Mouse (Mus musculus): ENCODE measurements around the gene Cblb. TPM values are rescaled to one million over a fixed set of nuclear protein-coding genes. Genes with fewer than 3 reads are reported as not detected.

The Cblb gene
- polyA plus RNA-seq, 1 experiment from 2014 or later, result 2.1 TPM

- ATAC-seq (no peak), DNase-seq (no peak)
- no peaks in the 10 kb centered on the region for H3K27me3 ChIP-seq (ENCODE audit: insufficient read depth, low read length)
- H3K4me1 ChIP-seq (ENCODE audit: insufficient read depth), result peaks cover 20% of the 10 kb centered on the region
- no peak overlapping the region for H3K4me3 ChIP-seq (ENCODE audit: low read depth, low read length)
- no peak overlapping the region for H3K9ac ChIP-seq (replicated peaks)
- no peaks in the 10 kb centered on the region for H3K9me3 ChIP-seq (ENCODE audit: low read length)
- 75% methylated on average over 14 of the region's 14 CpGs for WGBS (ENCODE audit: insufficient replicate concordance)
- no peak overlapping the region for H3K4me2 ChIP-seq (ENCODE audit: low read depth, low read length)
- no peak for TF ChIP-seq CTCF (IDR thresholded peaks at IDR 0.05; ENCODE audit: low read depth)
- H3K27ac ChIP-seq (ENCODE audit: low read depth), result peak overlapping the region; percentile 74; the same call in 1 of the 2 replicates
- peaks cover 7% of the 10 kb centered on the region for H3K36me3 ChIP-seq (replicated peaks; ENCODE audit: insufficient read depth, low read length)
Observed at GRCm38 (mm10) chr16:52042667-52043379, 11.8 kb downstream of the Cblb start.

GRCm38 (mm10) chr16:52043380-52044117 is 12.5 kb downstream of the Cblb start:
- Histone ChIP-seq H3K9ac (replicated peaks) (no peak overlapping the region), H3K36me3 (replicated peaks; ENCODE audit: insufficient read depth, low read length) (peaks cover 12% of the 10 kb centered on the region), H3K4me2 (ENCODE audit: low read depth, low read length) (no peak overlapping the region), H3K27me3 (ENCODE audit: insufficient read depth, low read length) (no peaks in the 10 kb centered on the region), H3K4me1 (ENCODE audit: insufficient read depth) (peaks cover 15% of the 10 kb centered on the region), H3K4me3 (ENCODE audit: low read depth, low read length) (no peak overlapping the region), H3K9me3 (ENCODE audit: low read length) (no peaks in the 10 kb centered on the region), H3K27ac (ENCODE audit: low read depth) (peak overlapping the region; percentile 77)
- ATAC-seq (peak; percentile 78), DNase-seq (no peak)
- 75% methylated on average over 11 of the region's 11 CpGs for WGBS (ENCODE audit: insufficient replicate concordance)
- TF ChIP-seq CTCF (IDR thresholded peaks at IDR 0.05; ENCODE audit: low read depth), result no peak
- 0 out of 2 replicates have a peak, but pooled peaks have one; percentile 23 for TF ChIP-seq EP300 (IDR thresholded peaks at IDR 0.05; ENCODE audit: low read depth)

- Histone ChIP-seq H3K27me3 (ENCODE audit: insufficient read depth, low read length) (no peaks in the 10 kb centered on the region), H3K4me2 (ENCODE audit: low read depth, low read length) (no peak overlapping the region), H3K9me3 (ENCODE audit: low read length) (no peaks in the 10 kb centered on the region), H3K36me3 (replicated peaks; ENCODE audit: insufficient read depth, low read length) (peaks cover 17% of the 10 kb centered on the region), H3K4me1 (ENCODE audit: insufficient read depth) (peaks cover 9% of the 10 kb centered on the region; the same call in 1 of the 2 replicates), H3K27ac (ENCODE audit: low read depth) (peak overlapping the region; percentile 77; the same call in 1 of the 2 replicates), H3K9ac (replicated peaks) (no peak overlapping the region), H3K4me3 (ENCODE audit: low read depth, low read length) (no peak overlapping the region)
- WGBS (ENCODE audit: insufficient replicate concordance), result 80% methylated on average over 7 of the region's 7 CpGs
- DNase-seq (no peak), ATAC-seq (peak; percentile 60)
- TF ChIP-seq EP300 (IDR thresholded peaks at IDR 0.05; ENCODE audit: low read depth) (no peak), CTCF (IDR thresholded peaks at IDR 0.05; ENCODE audit: low read depth) (no peak)
Observed at GRCm38 (mm10) chr16:52044518-52044917, 13.5 kb downstream of the Cblb start.

- Histone ChIP-seq H3K36me3 (replicated peaks; ENCODE audit: insufficient read depth, low read length) (peaks cover 17% of the 10 kb centered on the region), H3K4me1 (ENCODE audit: insufficient read depth) (peaks cover 5% of the 10 kb centered on the region; the same call in 1 of the 2 replicates), H3K27me3 (ENCODE audit: insufficient read depth, low read length) (no peaks in the 10 kb centered on the region), H3K9ac (replicated peaks) (no peak overlapping the region), H3K4me3 (ENCODE audit: low read depth, low read length) (no peak overlapping the region), H3K9me3 (ENCODE audit: low read length) (no peaks in the 10 kb centered on the region), H3K27ac (ENCODE audit: low read depth) (no peak overlapping the region), H3K4me2 (ENCODE audit: low read depth, low read length) (no peak overlapping the region)
- DNase-seq, result no peak
- 56% methylated on average over 4 of the region's 4 CpGs for WGBS (ENCODE audit: insufficient replicate concordance)
- TF ChIP-seq EP300 (IDR thresholded peaks at IDR 0.05; ENCODE audit: low read depth), result no peak
- TF ChIP-seq CTCF (IDR thresholded peaks at IDR 0.05; ENCODE audit: low read depth), result no peak
- ATAC-seq, result no peak
Observed at GRCm38 (mm10) chr16:52044985-52045384, 14.0 kb downstream of the Cblb start.

GRCm38 (mm10) chr16:52046464-52046863 is 15.4 kb downstream of the Cblb start:
- DNase-seq, result no peak
- no peaks in the 10 kb centered on the region for H3K9me3 ChIP-seq (ENCODE audit: low read length)
- WGBS (ENCODE audit: insufficient replicate concordance), result 90% methylated on average over 4 of the region's 4 CpGs
- H3K4me3 ChIP-seq (ENCODE audit: low read depth, low read length), result no peak overlapping the region
- H3K4me2 ChIP-seq (ENCODE audit: low read depth, low read length), result no peak overlapping the region
- H3K36me3 ChIP-seq (replicated peaks; ENCODE audit: insufficient read depth, low read length), result peaks cover 20% of the 10 kb centered on the region
- TF ChIP-seq CTCF (IDR thresholded peaks at IDR 0.05; ENCODE audit: low read depth) (no peak), EP300 (IDR thresholded peaks at IDR 0.05; ENCODE audit: low read depth) (no peak)
- H3K9ac ChIP-seq (replicated peaks), result no peak overlapping the region
- no peaks in the 10 kb centered on the region for H3K27me3 ChIP-seq (ENCODE audit: insufficient read depth, low read length)
- no peaks in the 10 kb centered on the region for H3K4me1 ChIP-seq (ENCODE audit: insufficient read depth)
- no peak for ATAC-seq
- no peak overlapping the region for H3K27ac ChIP-seq (ENCODE audit: low read depth)

GRCm38 (mm10) chr16:52051106-52051505 is 20.1 kb downstream of the Cblb start:
- Histone ChIP-seq H3K4me3 (ENCODE audit: low read depth, low read length) (no peak overlapping the region), H3K4me1 (ENCODE audit: insufficient read depth) (peaks cover 5% of the 10 kb centered on the region; the same call in 1 of the 2 replicates), H3K4me2 (ENCODE audit: low read depth, low read length) (no peak overlapping the region), H3K9ac (replicated peaks) (no peak overlapping the region), H3K27ac (ENCODE audit: low read depth) (no peak overlapping the region), H3K36me3 (replicated peaks; ENCODE audit: insufficient read depth, low read length) (peaks cover 20% of the 10 kb centered on the region), H3K9me3 (ENCODE audit: low read length) (no peaks in the 10 kb centered on the region), H3K27me3 (ENCODE audit: insufficient read depth, low read length) (no peaks in the 10 kb centered on the region)
- WGBS (ENCODE audit: insufficient replicate concordance), result 92% methylated on average over 8 of the region's 8 CpGs
- DNase-seq (no peak), ATAC-seq (no peak)
- TF ChIP-seq EP300 (IDR thresholded peaks at IDR 0.05; ENCODE audit: low read depth), result no peak
- no peak for TF ChIP-seq CTCF (IDR thresholded peaks at IDR 0.05; ENCODE audit: low read depth)

All from liver, postnatal 0 days (tissue).